Mouse (Mus musculus) NIH3T3 (cell line): ENCODE data around the gene Wdr6.
"Not testable (repeated sequence)": the region's sequence is repeated elsewhere in the genome, so short reads cannot be mapped to it uniquely, and the experiment has no call there.

ENCODE experiments used
- DNase-seq: peaks from one replicate; pipeline ENCODE4 v3.0.0-alpha.2; 2012; ENCODE audit warnings: low read depth

Wdr6 gene

DNA sequence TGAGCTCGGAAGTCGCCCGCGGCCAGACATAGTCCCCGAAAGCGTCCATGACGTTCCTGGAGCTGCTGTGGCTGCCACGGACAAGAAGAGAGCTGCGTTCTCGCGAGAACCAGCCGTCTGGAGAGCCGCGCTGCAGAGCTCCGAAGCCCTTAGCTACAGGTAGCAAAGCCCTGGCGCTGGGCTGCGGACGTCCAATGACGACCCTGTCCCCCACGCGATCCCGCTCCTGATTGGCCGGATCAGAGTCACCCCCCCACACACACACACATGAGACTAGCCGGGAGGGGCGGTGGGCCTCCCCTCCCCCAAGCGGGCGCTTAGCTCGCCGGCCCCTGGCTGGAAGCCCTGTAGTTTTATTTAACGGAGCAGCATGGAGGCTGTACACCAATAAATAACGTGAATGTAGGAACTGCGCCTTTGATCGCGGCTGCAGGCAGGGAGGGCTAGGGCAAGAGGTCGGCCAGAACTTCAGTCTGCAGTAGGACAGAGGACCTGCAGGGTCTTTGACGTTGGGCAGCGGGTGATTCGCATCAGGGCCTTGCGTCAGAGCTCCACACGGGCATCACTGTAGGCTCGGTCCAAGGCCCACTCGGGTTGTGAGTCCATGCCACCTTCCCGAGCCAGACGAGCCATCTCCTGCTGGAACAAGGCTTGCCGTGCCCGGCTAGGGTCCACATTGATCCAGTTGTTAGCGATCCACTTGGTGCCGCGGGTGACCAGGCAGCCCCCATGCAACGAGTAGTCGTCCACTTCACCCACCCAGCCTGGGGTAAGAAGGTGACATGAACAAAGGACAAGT is at the start of gene Wdr6:
Gene Wdr6 (minus strand): TSS at position 195 of the 799 bp plus-strand sequence.
- peak; percentile 95 for DNase-seq

DNA sequence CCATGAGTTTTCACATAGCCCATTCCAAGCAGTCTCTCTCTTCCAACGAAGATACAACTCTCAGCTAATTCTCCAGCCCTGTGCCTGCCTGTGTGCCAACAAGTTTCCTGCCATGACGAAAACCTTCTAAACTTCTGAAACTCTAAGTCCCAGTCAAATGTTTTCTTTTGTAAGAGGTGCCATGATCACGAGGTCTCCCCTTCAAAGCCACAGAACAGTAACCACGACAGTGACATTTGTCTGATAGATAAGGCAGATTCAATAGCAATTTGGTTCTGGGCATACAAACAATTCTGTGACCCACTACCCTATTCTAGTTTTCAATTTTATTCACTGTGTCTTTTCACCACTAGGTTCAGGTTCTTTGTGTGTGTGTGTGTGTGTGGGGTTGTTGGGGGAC is 49.6 kb upstream of the Wdr6 start:
- no peak for DNase-seq

DNA sequence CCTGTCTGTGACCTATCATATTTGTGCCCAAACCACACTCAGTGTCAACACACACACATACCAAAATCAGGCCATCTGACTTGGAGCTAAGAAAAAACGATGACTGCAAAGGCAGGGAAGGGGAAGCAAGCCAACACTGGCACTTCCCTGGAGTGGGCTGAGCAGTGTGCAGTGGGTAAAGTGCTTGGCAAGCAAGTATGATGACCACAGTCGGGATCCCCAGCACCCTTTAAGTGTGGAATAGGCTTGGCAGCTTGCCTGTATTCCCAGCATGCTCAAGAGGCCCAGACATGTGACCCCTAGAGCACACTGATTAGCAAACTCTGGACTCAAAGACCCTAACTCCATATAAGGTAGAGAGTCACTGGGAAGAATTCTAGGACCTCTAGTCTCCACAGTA is 48.0 kb upstream of the Wdr6 start:
- DNase-seq = peak; percentile 22

DNA sequence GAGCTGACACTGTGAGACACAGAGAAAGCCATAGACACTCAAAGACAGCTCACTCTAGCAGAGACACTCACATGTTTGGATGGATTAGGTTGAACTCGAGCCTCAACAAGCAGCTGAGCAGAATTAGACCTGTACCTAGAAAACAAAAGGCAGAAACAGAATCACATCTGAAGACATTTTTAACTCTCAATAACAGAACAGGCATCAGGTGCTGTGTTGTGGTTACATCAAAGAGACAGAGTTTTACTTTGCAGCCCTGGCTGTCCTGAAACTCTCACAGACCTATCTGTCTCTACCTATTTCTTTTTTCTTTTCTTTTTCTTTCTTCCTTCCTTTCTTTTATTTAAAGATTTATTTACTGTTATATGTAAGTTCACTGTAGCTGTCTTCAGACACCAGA is 38.8 kb upstream of the Wdr6 start:
- no peak for DNase-seq

DNA sequence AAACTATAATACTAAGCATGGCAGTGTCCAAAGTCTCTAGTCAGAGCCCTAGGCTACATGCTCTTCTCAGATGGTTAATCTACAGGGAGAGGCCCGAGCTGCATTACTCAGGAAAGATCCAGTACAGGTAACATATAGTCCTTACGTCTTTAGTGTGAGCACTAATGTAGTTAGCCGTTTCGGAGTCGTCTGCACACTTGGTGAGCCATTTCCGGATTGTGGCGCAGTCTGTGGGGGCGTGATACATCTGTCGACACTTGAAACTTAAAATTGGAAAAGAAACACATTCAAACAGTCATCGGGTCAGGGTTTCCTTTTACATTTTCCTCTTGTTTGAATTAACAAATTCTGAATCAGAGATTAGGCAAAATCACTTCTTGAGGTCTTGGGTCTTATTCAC is 32.9 kb upstream of the Wdr6 start:
- DNase-seq = no peak

DNA sequence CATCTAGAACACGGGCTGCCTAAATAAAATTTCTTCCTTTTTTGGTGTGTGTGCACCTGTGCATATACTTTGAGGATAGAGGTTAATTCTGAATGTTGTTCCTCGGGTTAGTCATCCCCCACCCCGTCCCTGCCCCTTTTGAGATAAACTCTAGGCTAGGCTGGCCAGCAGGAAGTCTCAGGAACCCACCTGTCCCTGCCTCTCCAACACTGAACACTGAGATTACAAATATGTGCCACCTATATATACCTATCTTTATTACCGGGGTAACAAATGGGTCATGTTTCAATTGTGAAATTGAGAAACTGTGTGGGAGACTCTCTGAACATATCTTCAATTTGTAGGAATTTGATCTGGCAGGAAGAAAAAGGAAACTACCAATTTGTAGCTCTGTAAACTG is 30.4 kb upstream of the Wdr6 start:
- no peak for DNase-seq

DNA sequence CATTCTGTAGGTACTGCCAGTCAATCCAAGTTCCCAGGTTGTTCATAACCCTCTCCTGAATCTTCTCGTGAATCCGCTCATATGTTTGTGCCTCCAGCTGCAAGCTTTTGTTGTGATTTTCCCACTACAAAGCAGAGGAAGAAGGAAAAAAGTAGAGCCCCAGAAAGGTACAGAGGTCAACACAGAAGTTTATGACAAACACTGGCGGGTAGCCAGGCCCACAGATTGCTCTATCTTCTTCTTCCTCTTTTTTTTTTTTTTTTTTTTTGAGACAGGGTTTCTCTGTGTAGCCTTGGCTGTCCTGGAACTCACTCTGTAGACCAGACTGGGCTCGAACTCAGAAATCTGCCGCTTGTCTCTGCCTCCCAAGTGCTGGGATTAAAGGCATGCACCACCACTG is 29.4 kb upstream of the Wdr6 start:
- not testable (repeated sequence) for DNase-seq

DNA sequence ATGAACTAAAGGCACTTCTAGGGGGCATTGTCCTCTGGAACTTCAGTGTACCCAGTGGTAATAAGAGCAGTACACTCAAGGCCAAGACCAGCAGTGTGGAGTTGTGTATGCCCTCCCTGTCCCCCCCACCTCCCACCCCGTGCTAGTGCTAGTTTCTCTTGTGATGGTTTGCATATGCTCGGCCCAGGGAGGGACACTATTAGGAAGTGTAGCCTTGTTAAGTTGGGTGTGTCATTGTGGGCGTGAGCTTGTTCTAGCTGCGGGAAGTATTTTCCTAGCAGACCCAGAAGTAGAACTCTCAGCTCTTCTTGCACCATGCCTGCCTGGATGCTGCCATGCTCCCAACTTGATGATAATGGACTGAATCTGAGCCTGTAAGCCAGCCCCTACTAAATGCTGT is 23.4 kb upstream of the Wdr6 start:
- DNase-seq = no peak

DNA sequence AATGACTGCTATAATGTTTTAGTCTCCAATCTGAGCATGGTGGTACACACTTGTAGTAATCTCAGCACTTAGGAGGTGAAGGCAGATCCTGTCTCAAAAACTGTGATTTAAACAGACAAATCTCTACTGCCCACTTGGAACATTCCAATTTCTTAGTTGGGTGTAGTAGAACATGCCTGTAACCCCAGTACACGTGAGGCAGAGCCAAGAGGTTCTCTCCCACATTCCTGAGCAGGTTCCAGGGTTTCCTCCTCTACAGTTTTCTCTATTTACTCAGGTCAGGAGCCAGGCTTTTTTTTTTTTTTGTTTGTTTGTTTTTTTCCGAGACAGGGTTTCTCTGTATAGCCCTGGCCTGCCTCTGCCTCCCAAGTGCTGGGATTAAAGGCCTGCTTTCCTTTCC is 21.5 kb upstream of the Wdr6 start:
- peak; percentile 11 for DNase-seq

DNA sequence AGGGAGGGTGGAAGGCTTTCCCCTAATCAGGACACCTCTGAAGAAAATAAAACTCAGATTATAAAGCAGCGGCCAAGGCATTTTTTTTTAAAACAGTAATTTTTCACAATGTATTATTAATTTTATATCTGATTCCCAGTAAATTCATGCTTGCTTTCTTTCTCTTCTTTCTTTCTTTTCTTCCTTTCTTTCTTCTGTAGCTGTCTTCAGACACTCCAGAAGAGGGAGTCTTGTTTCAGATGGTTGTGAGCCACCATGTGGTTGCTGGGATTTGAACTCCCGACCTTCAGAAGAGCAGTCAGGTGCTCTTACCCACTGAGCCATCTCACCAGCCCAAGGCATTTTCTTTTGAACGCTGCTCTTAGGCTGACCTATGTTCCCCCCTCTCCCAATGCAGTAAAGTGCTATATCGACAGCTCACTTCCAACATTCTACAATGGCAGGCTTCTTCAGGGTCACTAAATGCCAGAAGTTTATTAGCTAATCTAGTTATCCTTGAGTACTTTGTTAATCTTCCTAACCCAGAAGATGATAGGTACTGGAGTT is 20.6 kb upstream of the Wdr6 start:
- DNase-seq = no peak

DNA sequence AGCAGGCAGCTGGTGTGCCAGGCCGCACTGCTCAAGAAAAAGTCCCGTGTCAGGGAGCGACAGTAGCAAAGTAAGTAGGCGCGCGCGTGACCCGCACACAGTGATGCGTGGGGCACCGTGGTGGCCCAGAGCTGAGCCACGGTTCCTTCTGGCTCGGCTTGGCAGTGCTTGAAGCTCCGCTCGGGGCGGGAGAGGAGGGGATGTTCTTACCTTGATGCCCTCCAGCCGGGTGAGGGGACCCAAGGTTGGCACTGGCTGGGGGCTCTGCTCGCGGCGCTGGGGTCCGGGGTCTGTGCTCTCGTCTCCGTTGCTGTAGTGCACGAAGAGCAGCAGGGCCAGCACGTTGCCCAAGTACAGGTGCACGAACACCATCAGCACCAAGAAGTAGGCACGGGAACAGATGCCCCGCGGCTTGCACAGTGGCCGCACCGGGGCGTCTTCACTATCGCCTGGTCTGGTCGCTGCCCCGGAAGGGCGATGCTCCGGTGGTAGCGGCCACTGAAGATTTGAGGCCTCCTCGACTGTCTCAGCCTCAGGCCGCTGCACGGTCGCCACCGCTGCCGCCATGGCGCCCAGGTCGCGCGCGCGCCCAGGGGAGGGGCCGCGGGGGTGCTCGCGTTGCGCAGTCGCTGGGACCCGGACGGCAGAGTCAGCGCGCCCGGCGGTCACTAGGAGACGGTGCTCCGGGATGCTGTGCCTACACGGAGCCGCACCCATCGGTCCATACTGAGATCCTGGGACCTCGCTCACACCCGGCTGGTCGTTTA is 18.6 kb upstream of the Wdr6 start, which contains the start of gene P4htm:
Gene P4htm (minus strand): TSS at position 670 of the 767 bp plus-strand sequence.
- DNase-seq = peak; percentile 63

DNA sequence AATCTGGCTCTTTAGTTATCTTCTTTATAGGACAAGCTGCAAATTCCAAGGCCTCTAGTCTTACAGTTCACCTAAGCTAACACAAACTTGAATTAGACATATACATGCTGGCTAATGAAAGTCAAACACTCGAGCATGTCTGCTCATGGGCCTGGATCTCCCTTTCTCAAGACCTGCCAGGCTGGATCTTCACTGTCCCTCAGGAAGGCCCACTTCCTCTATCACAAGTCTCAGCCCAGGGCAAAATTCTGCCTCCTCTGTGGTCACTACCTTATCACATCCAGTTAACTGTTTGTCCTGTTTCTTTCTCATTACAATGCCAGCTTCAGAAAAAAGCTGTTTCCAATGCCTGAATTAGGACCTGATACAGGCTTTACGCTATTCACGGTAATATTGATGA is 15.8 kb upstream of the Wdr6 start:
- no peak for DNase-seq

DNA sequence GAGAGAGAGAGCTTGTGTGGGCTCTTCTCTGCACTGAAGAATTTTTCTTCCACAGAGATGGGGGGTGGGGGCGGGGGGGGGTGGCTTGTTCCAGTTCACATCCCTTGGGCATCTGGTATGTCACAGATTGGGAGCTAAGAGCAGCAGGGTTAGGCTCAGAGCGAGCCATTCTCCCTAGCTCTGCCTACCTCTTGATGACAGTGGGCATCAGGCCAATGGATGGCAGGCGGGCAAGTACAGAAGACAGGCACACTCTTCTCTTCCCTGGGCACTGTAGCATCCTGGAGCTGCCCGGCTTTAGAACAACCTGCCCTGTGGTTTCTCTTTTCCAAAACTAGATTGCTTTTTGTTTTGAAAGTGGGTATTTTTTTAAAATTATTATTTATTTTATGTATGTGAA is 12.9 kb upstream of the Wdr6 start:
- no peak for DNase-seq

DNA sequence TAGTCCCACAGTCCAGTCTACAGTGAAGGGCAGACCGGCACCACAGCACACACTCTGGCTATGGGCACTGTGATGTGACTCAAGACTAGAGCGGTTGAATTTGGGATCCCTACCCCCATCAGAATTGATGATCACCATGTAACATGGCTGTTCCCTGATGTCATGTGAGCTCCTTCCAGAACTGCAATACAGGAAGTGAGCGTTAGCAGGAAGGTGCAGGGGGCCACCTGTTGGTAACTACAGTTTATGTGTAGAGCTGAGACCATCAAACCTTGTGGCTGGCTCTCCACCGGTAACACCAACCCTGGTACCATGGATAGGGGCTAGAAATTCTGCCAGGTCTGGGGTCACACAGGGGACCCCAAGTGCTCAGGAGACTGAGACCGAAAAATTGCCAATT is 10.7 kb upstream of the Wdr6 start:
- peak; percentile 29 for DNase-seq

DNA sequence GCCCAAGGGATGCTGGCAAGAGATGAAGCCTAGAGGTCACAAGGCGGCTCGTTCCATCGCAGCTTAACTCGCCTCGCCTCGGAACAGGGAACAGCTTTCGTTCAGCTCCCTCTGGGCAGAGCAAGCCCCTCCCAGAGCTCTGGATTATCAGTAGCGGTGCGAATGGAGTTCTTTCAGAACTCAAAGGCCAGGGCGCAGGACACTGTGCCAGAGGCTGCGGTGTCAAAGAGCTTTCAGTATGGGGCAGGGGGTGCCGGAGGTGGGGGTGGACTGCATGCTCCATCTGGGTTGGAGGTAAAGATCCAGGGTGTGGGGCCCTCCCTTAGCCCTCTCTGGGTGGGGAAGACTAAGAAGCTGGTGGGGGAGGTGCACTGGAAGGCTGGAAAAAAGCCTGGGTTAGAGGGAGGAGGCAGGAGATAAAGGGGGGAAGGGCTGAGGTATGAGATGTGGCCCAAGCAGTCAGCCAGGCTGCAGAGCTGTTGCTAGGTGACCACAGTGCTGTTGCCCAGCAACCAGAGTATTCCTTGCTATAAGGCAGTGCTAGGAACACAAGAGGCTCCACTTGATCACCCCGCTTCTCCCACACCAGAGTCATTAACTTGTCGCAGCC is 9.1 kb upstream of the Wdr6 start:
- DNase-seq = peak; percentile 77

DNA sequence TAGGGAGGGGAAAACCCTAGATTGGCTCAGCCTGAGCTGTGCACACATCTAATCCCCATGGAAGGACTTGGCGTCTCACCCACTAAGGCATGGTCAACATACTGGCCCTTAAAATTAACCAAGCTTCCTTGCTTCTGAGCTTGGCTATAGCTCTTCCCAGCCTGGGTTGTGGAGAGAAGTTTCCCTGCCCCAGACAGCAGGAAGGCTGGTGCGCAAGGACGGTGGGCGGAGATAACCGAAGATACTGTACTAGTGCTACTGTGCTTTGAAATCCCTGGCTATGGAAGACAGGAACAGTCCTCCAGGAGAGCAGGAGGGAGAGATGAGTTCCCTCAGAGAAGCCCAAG is 778 bp upstream of the Wdr6 start:
- DNase-seq = peak; percentile 26

DNA sequence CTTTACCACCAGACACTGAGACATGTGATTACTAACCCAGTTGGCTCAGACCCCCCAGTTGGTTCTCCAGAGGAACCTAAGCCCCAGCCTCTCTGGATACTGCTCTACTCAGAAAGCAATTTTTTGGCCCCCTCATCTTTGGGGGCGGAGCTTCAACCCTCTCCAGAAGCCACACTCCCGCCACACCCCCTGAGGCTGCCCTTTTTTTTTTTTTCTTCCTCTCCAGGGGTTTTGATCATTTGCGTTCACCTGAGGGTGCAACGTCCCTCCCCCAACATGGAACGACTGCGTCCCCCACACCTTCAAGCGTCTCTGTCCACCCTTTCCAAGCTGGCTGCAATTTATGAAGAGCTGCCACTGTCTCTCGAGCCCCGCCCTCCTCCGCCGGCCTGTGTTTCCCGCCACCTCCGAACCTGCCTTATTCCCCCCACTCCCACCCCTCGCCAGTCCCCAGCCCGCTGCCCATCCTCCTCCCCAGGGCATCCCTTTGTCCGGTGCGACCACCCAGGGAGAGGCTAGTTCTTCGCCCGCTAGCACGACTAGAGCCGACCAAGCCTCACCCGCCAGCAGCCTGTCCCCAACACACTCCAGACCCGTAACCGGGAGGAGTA is 500 bp downstream of the Wdr6 start:
- DNase-seq = peak; percentile 77

DNA sequence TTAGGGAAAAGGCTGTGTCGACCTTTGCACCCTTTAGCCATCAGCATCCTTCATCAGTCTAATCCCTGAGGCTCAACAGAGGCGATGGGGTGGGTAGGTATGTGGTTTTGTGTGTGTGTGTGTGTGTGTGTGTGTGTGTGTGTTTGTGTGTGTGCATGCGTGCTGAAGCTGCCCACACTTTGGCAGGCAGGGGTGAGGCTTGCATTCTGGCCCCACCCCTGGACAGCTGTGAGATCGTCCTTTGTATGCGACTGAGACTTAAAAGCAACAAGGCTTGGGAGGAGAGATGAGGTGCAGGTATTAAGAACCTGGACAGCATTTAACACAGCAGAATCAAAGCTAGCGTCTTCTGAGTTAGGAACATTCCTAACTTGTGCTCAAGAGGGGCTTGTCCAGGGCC is 1.5 kb downstream of the Wdr6 start:
- no peak for DNase-seq

DNA sequence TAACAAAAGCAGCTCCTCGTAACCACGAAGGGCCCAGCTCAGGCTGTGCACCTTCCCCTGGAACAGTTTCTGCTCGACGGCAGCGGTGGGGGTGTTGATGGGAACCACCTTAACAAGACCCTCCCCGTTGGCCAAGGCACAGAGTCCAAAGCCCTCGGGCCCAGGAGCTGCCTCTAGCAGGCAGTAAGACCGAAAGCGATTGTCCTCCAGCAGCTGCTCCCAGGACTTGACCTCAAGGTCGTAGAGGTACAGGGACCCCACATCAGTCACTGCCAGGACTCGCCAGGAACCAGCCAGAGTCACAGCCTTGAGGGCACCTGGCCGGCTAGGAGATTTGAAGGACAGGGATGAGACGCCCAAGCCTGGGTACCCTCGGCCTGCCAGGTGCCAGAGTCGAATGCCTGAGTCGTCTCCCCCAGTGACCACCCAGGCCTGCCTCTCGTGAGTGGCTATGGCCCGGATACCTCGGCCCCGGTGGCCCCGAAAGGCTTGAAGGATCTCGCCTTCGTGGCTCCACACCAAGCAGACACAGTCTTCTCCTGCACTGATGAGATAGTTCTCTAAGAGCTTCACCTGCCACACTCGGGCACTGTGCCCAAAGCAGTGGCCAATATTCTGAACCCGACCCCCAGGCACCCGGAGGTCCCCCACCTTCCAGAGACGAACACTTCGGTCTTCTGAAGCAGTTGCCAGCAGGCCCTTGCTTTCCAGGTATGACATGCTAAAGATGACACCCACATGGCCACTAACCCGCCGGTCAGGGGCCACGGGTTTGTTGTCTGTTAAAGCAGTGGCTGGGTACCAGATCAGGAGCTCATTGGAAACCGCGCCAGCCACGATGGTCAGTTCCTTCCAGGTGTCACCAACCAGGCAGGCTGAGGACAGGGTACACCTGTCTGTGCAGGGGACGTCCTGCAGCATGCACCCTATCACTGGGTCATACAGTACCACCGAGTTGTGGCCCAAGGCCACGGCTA is 2.9 kb downstream of the Wdr6 start:
- no peak for DNase-seq

DNA sequence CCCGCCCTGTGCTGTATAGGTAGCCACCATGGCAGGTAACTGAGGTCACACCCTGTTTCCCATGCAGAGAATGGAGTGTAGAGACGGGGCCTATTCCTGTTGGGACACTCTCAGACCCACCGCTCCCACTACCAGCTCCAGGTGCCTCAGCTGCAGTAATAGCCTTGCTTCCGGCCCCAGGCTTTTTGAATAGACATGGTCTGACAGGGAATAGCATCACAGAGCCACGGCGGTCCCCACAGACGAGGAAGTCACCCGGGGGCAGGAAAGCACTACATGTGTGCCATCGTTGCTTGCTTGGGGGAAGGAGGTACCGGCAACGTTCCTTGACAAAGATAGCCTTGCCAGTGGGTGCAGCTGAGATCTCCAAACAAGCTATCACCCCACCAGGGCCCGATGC is 3.6 kb downstream of the Wdr6 start:
- no peak for DNase-seq
